Mouse (Mus musculus) layer of hippocampus, adult 2 months (tissue): ENCODE data around the gene Enc1. TPM values are rescaled to one million over a fixed set of nuclear protein-coding genes. Genes with fewer than 3 reads are reported as not detected.
A peak's percentile ranks its signal among the peaks of the same experiment; 100 is the strongest.

Experiments used
- DNase-seq, 2 experiments: peaks; one replicate each; pipeline ENCODE4 v3.0.0; 2022; ENCODE audit warnings: low spot score in 2 of 2
- H3K27ac ChIP-seq: fragments of 200-600 bp; 2 replicates; pipeline ENCODE4 v1.8.1; 2022
- H3K4me3 ChIP-seq: fragments of 200-600 bp; 2 replicates; pipeline ENCODE4 v1.8.1; 2022; ENCODE audit warnings: mild to moderate bottlenecking
- CTCF ChIP-seq: fragments of 200-600 bp; conservative IDR thresholded peaks from 2 replicates; pipeline ENCODE4 v1.8.1; 2022; ENCODE audit warnings: antibody characterized with exemption, mild to moderate bottlenecking, moderate library complexity
- total RNA-seq, 2 experiments: library from RNA; stranded (reverse); gene quantifications; 2 replicates each; pipeline ENCODE4 v1.2.3; 2021

Gene Enc1
- total RNA-seq, 2 experiments from 2014 or later, result 744 to 746 TPM

- no peak for TF ChIP-seq CTCF
- DNase-seq, result no peak
- H3K27ac ChIP-seq, result no peak overlapping the region
- no peak overlapping the region for H3K4me3 ChIP-seq
Observed at GRCm38 (mm10) chr13:97235911-97236310, 5.0 kb upstream of the Enc1 start.

- TF ChIP-seq CTCF, result no peak
- no peak for DNase-seq
- Histone ChIP-seq H3K27ac (no peak overlapping the region), H3K4me3 (no peak overlapping the region)
Observed at GRCm38 (mm10) chr13:97237700-97238099, 3.2 kb upstream of the Enc1 start.

GRCm38 (mm10) chr13:97238181-97238981, 2.5 kb upstream of the Enc1 start:
- Histone ChIP-seq H3K4me3 (no peak overlapping the region), H3K27ac (peak overlapping the region; percentile 99; the same call in 1 of the 2 replicates)
- DNase-seq, result no peak
- TF ChIP-seq CTCF, result no peak

- Histone ChIP-seq H3K4me3 (peak overlapping the region; percentile 98), H3K27ac (peak overlapping the region; percentile 99)
- DNase-seq, result peak; percentile 59 to 84
- TF ChIP-seq CTCF, result peak; percentile 82
Observed at GRCm38 (mm10) chr13:97239343-97240180, 1.3 kb upstream of the Enc1 start.

- DNase-seq, result peak; percentile 65 to 77
- Histone ChIP-seq H3K4me3 (peak overlapping the region; percentile 98), H3K27ac (peak overlapping the region; percentile 99)
- TF ChIP-seq CTCF, result peak; percentile 55
Observed at GRCm38 (mm10) chr13:97240279-97240964, 483 bp upstream of the Enc1 start.

- DNase-seq, result no peak
- H3K27ac ChIP-seq, result peak overlapping the region; percentile 99
- TF ChIP-seq CTCF, result no peak
- H3K4me3 ChIP-seq, result peak overlapping the region; percentile 98
Observed at GRCm38 (mm10) chr13:97241787-97242280, 929 bp downstream of the Enc1 start.

GRCm38 (mm10) chr13:97242716-97243115, 1.8 kb downstream of the Enc1 start:
- no peak for DNase-seq
- H3K27ac ChIP-seq, result peak overlapping the region; percentile 99
- H3K4me3 ChIP-seq, result peak overlapping the region; percentile 98
- no peak for TF ChIP-seq CTCF

- DNase-seq, result no peak
- no peak for TF ChIP-seq CTCF
- Histone ChIP-seq H3K4me3 (peak overlapping the region; percentile 98), H3K27ac (peak overlapping the region; percentile 99)
Observed at GRCm38 (mm10) chr13:97243962-97244711, 3.2 kb downstream of the Enc1 start.

GRCm38 (mm10) chr13:97244712-97245105, 3.8 kb downstream of the Enc1 start:
- Histone ChIP-seq H3K27ac (peak overlapping the region; percentile 99), H3K4me3 (peak overlapping the region; percentile 98)
- no peak for TF ChIP-seq CTCF
- no peak for DNase-seq

- Histone ChIP-seq H3K4me3 (peak overlapping the region; percentile 98), H3K27ac (peak overlapping the region; percentile 99)
- TF ChIP-seq CTCF, result no peak
- no peak for DNase-seq
Observed at GRCm38 (mm10) chr13:97245157-97245556, 4.3 kb downstream of the Enc1 start.

GRCm38 (mm10) chr13:97246217-97246616, 5.3 kb downstream of the Enc1 start:
- TF ChIP-seq CTCF, result no peak
- H3K27ac ChIP-seq, result peak overlapping the region; percentile 99
- peak overlapping the region; percentile 98 for H3K4me3 ChIP-seq
- no peak for DNase-seq

GRCm38 (mm10) chr13:97247754-97248153, 6.8 kb downstream of the Enc1 start:
- H3K4me3 ChIP-seq, result peak overlapping the region; percentile 98
- no peak for TF ChIP-seq CTCF
- H3K27ac ChIP-seq, result peak overlapping the region; percentile 99
- no peak for DNase-seq
